Mouse (Mus musculus) ovary, adult 10 weeks (tissue): ENCODE data around the gene Gnpda2. TPM values are rescaled to one million over a fixed set of nuclear protein-coding genes. Genes with fewer than 3 reads are reported as not detected.

ENCODE experiments used
- polyA plus RNA-seq: library from polyadenylated mRNA; stranded (reverse); fragments of 350-450 nt; fragmentation: Illumina TruSeq; extraction: RNeasy Lipid Tissue Mini Kit (QIAGEN cat#74804); gene quantifications from one replicate; pipeline ENCODE4 v1.2.3, GENCODE M21; 2014

Gnpda2 gene
- polyA plus RNA-seq: 121 TPM

DNA sequence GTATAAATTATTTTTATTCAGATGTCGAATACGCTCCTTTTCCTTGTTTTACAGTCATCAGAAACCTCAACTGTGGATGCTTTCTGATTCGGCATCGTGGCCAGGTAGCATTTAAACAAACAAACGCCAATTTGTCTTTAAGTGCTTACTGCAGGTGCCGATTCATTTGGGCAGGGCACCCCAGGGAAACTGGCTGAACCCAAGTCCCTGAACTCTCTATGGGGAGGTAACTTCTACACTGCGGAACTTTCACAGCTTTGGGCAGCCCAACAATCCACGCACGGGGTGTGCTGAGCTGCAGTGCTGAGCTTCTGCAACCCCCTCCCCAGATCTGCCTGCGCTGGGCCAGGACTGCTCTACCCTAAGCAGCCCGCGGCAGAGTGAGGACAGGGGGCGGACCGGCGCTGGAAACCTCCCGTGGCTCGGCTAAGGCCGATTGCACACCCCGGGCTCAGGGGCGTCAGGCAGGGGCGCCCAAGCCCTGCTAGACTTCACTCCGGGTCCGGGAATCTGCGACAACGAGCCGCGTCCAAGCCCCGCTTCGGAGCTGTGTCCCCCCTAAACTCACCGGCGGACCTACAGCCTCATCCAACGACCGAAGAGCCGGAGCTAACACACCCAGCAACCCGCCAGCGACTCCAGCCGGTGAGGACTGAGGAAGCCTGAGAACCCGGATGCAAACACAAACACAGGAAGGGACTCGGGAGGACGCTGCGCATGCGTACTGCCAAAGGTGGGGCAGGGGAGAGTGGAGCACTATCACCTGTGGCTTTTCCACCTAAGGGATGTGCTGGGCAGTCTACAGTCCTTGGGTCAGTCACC is at the start of gene Gnpda2:
Gene Gnpda2, minus strand, starts transcription at position 701 of the 822 bp plus-strand sequence.

DNA sequence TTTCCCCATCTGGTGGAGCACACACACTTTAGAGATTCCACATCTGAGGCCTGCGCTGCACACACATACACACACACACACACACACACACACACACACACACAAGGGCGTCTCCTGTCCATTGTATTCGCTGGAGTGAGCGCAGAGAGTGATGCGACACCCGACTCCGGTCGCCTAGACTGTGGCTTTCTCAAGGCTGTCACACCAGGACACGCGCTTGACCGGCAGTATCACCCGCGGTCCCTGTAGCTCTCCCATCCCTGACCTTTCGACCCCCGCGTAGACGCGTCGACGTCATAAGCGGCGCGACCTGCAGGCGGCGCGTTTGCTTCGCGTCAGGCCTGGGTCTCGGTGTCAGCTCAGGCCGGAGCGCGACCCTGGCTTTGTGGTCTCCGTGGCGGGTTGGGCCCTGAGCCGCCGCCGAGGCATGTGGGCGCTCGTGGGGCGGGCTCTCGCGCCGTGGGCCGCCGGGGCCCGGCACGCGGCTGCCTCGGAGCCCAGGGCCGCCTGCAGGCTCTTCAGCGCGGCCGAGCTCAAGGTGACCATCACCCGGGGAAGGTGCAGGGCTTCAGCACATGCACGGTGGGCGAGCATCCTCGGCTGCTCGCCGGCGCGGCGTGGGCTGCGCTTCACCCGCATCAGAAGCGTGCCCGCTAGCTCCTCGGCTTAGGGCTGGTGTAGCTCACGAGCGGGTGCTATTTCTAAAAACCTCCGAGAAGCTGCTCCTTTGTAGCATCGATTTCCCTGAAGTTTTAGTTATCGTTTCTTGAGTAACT is 35.3 kb downstream of the Gnpda2 start, which contains the start of gene Guf1:
Gene Guf1, plus strand, starts transcription at position 296 of the 776 bp plus-strand sequence.

DNA sequence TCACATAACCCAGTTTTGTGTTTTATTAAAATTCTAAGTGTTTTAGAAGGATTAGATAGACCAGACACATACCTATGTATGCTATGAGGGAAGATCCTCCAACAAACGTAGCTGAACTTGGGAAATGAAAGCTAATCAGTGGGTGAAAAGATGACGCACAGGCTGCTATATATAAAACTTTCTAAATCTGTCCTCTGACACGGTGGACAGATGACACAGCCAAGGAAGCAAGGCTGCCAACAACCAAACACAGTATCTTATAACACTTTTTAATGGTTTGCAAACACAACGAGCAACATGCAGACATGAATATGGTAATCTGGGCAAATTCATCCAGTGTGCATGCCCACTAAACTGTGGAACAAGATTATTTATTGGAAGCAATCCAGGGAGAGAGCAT is 49.7 kb downstream of the Gnpda2 start, which contains the start of gene Yipf7:
Gene Yipf7, minus strand, starts transcription at position 160 of the 400 bp plus-strand sequence.

Other genes starting within 250 kb of the Gnpda2 start
- gene Yipf7, start 49.7 kb downstream of the Gnpda2 start, polyA plus RNA-seq: not detected
- gene Guf1, start 35.4 kb downstream of the Gnpda2 start, polyA plus RNA-seq: 59.0 TPM